Mouse (Mus musculus) small intestine, adult 2 months (tissue): ENCODE results near the gene Ttc39a. TPM values are rescaled to one million over a fixed set of nuclear protein-coding genes. Genes with fewer than 3 reads are reported as not detected.
A peak's percentile ranks its signal among the peaks of the same experiment; 100 is the strongest.

Experiments used
- H3K27ac ChIP-seq: fragments of 200-500 bp; 2 replicates; pipeline ENCODE4 v1.5.1; 2012; ENCODE audit warnings: low read depth, low read length, control low read depth, inconsistent platforms; ENCODE audit not compliant: insufficient read depth
- H3K27me3 ChIP-seq: fragments of 200-500 bp; 2 replicates; pipeline ENCODE4 v1.6.1; 2012; ENCODE audit warnings: mild to moderate bottlenecking, moderate library complexity, low read length, inconsistent platforms; ENCODE audit not compliant: control insufficient read depth, insufficient read depth
- H3K36me3 ChIP-seq: fragments of 200-500 bp; 2 replicates; pipeline ENCODE4 v1.6.1; 2012; ENCODE audit warnings: mild to moderate bottlenecking, low read length, control low read depth, inconsistent platforms; ENCODE audit not compliant: control insufficient read depth, insufficient read depth
- H3K4me1 ChIP-seq: fragments of 200-500 bp; 2 replicates; pipeline ENCODE4 v1.6.1; 2012; ENCODE audit warnings: low read length, inconsistent platforms, mixed read lengths; ENCODE audit not compliant: control insufficient read depth, insufficient read depth, insufficient read length
- H3K4me3 ChIP-seq: fragments of 200-500 bp; 2 replicates; pipeline ENCODE4 v1.5.1; 2012; ENCODE audit warnings: low read depth, mild to moderate bottlenecking, control low read depth, inconsistent platforms, low read length, moderate library complexity
- CTCF ChIP-seq: fragments of 200-500 bp; IDR thresholded peaks from 2 replicates; pipeline ENCODE4 v1.5.1; 2012; ENCODE audit warnings: low read depth, mild to moderate bottlenecking, control low read depth, inconsistent platforms, low read length, moderate library complexity, mixed read lengths; ENCODE audit not compliant: insufficient replicate concordance, insufficient read length; ENCODE audit errors: extremely low read depth
- POLR2A ChIP-seq: fragments of 200-500 bp; IDR thresholded peaks from 2 replicates; pipeline ENCODE4 v1.6.1; 2012; ENCODE audit warnings: low read depth, mild to moderate bottlenecking, control low read depth, inconsistent platforms, low read length, moderate library complexity
- WGBS: fragments of 180-500 bp; shearing (Covaris S2); methylation state at CpG from one replicate; pipeline ENCODE4 v1.1.7; 2018; 5-methylcytosine and 5-hydroxymethylcytosine counted together
- polyA plus RNA-seq: library from polyadenylated mRNA; depleted of rRNA; stranded (reverse); fragments of >200 nt; gene quantifications from 2 replicates; pipeline ENCODE4 v1.2.3, GENCODE M21; 2012

Ttc39a gene
- polyA plus RNA-seq, 1 experiment: 17.5 TPM

- H3K4me1 ChIP-seq: no peaks in the 10 kb centered on the region; the same call in 1 of the 2 replicates
- TF ChIP-seq CTCF: no peak
- TF ChIP-seq POLR2A: no peak
- H3K36me3 ChIP-seq: peaks cover under 1% of the 10 kb centered on the region
- no peaks in the 10 kb centered on the region for H3K27me3 ChIP-seq
- 58% methylated on average over 3 of the region's 3 CpGs for whole genome bisulfite sequencing
- H3K4me3 ChIP-seq: no peak overlapping the region
- peak overlapping the region; percentile 77 for H3K27ac ChIP-seq
These were observed 54.2 kb downstream of the Ttc39a start for GRCm38 (mm10) chr4:109460421-109461179.

- Histone ChIP-seq H3K36me3 (no peaks in the 10 kb centered on the region), H3K27ac (no peak overlapping the region), H3K27me3 (no peaks in the 10 kb centered on the region), H3K4me1 (no peaks in the 10 kb centered on the region), H3K4me3 (no peak overlapping the region)
- TF ChIP-seq POLR2A: no peak
- TF ChIP-seq CTCF: no peak
These were observed 57.5 kb downstream of the Ttc39a start for GRCm38 (mm10) chr4:109463892-109464291.

- H3K36me3 ChIP-seq: no peaks in the 10 kb centered on the region; the same call in 1 of the 2 replicates
- peaks cover under 1% of the 10 kb centered on the region; the same call in 1 of the 2 replicates for H3K4me1 ChIP-seq
- no peak for TF ChIP-seq CTCF
- TF ChIP-seq POLR2A: no peak
- H3K4me3 ChIP-seq: no peak overlapping the region
- H3K27ac ChIP-seq: no peak overlapping the region
- H3K27me3 ChIP-seq: no peaks in the 10 kb centered on the region
These were observed 61.3 kb downstream of the Ttc39a start for GRCm38 (mm10) chr4:109467687-109468086.

- TF ChIP-seq POLR2A (no peak), CTCF (no peak)
- Histone ChIP-seq H3K4me1 (peaks cover 5% of the 10 kb centered on the region; the same call in 1 of the 2 replicates), H3K27ac (no peak overlapping the region), H3K4me3 (no peak overlapping the region), H3K36me3 (no peaks in the 10 kb centered on the region; the same call in 1 of the 2 replicates), H3K27me3 (no peaks in the 10 kb centered on the region)
These were observed 65.2 kb downstream of the Ttc39a start for GRCm38 (mm10) chr4:109471606-109472005.

- no peak overlapping the region for H3K27ac ChIP-seq
- 69% methylated on average over 3 of the region's 3 CpGs for WGBS
- H3K36me3 ChIP-seq: no peaks in the 10 kb centered on the region; the same call in 1 of the 2 replicates
- TF ChIP-seq CTCF (no peak), POLR2A (no peak)
- H3K27me3 ChIP-seq: no peaks in the 10 kb centered on the region
- H3K4me3 ChIP-seq: no peak overlapping the region
- peaks cover 5% of the 10 kb centered on the region; the same call in 1 of the 2 replicates for H3K4me1 ChIP-seq
These were observed 66.1 kb downstream of the Ttc39a start for GRCm38 (mm10) chr4:109472566-109472965.

- 25% methylated on average over 2 of the region's 2 CpGs for WGBS
These were observed 68.7 kb downstream of the Ttc39a start for GRCm38 (mm10) chr4:109475078-109475477.

GRCm38 (mm10) chr4:109475577-109476553 lies 69.4 kb downstream of the Ttc39a start:
- under 1% methylated on average over 67 of the region's 68 CpGs for WGBS
- Histone ChIP-seq H3K36me3 (no peaks in the 10 kb centered on the region; the same call in 1 of the 2 replicates), H3K27me3 (no peaks in the 10 kb centered on the region), H3K4me3 (peak overlapping the region; percentile 95), H3K27ac (peak overlapping the region; percentile 86), H3K4me1 (peaks cover 5% of the 10 kb centered on the region; the same call in 1 of the 2 replicates)
- TF ChIP-seq CTCF (no peak), POLR2A (no peak)

More at GRCm38 (mm10) chr4:109475078-109475477, 68.7 kb downstream of the Ttc39a start:
- H3K4me1 ChIP-seq: peaks cover 5% of the 10 kb centered on the region; the same call in 1 of the 2 replicates
- no peaks in the 10 kb centered on the region for H3K27me3 ChIP-seq
- H3K4me3 ChIP-seq: no peak overlapping the region
- TF ChIP-seq CTCF (no peak), POLR2A (no peak)
- no peaks in the 10 kb centered on the region; the same call in 1 of the 2 replicates for H3K36me3 ChIP-seq
- no peak overlapping the region for H3K27ac ChIP-seq
